Mouse (Mus musculus): Measurements from ENCODE around the gene Acox3.

GRCm38 (mm10) chr5:35583221-35583783 lies 462 bp downstream of the Acox3 start:
- TF ChIP-seq CTCF (IDR thresholded peaks at IDR 0.05; ENCODE audit: borderline replicate concordance, extremely low read depth, insufficient read depth, insufficient read length), result no peak
- TF ChIP-seq POLR2A (IDR thresholded peaks at IDR 0.05; ENCODE audit: borderline replicate concordance, extremely low read depth, insufficient read depth, insufficient read length, poor library complexity, severe bottlenecking), result no peak

Data from brain, embryonic 14.5 days (tissue).